Mouse (Mus musculus) heart, postnatal 10 days (tissue): ENCODE results near the gene Marc1. TPM values are rescaled to one million over a fixed set of nuclear protein-coding genes. Genes with fewer than 3 reads are reported as not detected.

Experiments
- DNase-seq, 2 experiments: peaks; one replicate each; pipeline ENCODE4 v3.0.0; 2021
- intact Hi-C: fragments of 180-260 bp; cut with DNase I; formaldehyde crosslinking; loops from one replicate; pipeline ENCODE4 v1.15.1; 2025
- total RNA-seq, 2 experiments: library from RNA; stranded (reverse); gene quantifications; 2 replicates each; pipeline ENCODE4 v1.2.3; 2021

The Marc1 gene
- not detected for total RNA-seq

- intact Hi-C loops, result no loop called here
- DNase-seq, result no peak
Measured at GRCm38 (mm10) chr1:184810780-184811575, at the start of gene Marc1. TSS of gene Marc1 (minus strand) at chr1:184811313.

- DNase-seq, result peak in 1 of 2 experiments; percentile 21
- intact Hi-C loops, result no loop called here
Measured at GRCm38 (mm10) chr1:184860276-184860675, 49.2 kb upstream of the Marc1 start.

- intact Hi-C loops, result no loop called here
- DNase-seq, result no peak
Measured at GRCm38 (mm10) chr1:184858253-184858652, 47.1 kb upstream of the Marc1 start.

- intact Hi-C loops, result no loop called here
- no peak for DNase-seq
Measured at GRCm38 (mm10) chr1:184857216-184857615, 46.1 kb upstream of the Marc1 start.

- peak in 1 of 2 experiments; percentile 27 for DNase-seq
- intact Hi-C loops, result loop anchor here (1.0 to 2.0 kb wide), 3 partner anchors 29 to 339 kb away; partner anchors contain the start of gene C130074G19Rik
Measured at GRCm38 (mm10) chr1:184853922-184854321, 42.8 kb upstream of the Marc1 start.

GRCm38 (mm10) chr1:184853339-184853738 lies 42.2 kb upstream of the Marc1 start:
- intact Hi-C loops, result loop anchor here (1.0 to 2.0 kb wide), 3 partner anchors 29 to 340 kb away; partner anchors contain the start of gene C130074G19Rik
- peak; percentile 85 to 88 for DNase-seq

- intact Hi-C loops, result loop anchor here (2.0 kb wide), 1 partner anchor 27 kb away; no protein-coding TSS in a partner anchor
Measured at GRCm38 (mm10) chr1:184851741-184852618, 40.9 kb upstream of the Marc1 start.

GRCm38 (mm10) chr1:184851166-184851565 lies 40.1 kb upstream of the Marc1 start:
- DNase-seq, result peak; percentile 14 to 33
- intact Hi-C loops, result no loop called here

More at GRCm38 (mm10) chr1:184851741-184852618, 40.9 kb upstream of the Marc1 start:
- DNase-seq, result peak; percentile 90 to 92

- DNase-seq, result no peak
- intact Hi-C loops, result no loop called here
Measured at GRCm38 (mm10) chr1:184846973-184847372, 35.9 kb upstream of the Marc1 start.

- intact Hi-C loops, result no loop called here
- no peak for DNase-seq
Measured at GRCm38 (mm10) chr1:184846092-184846750, 35.1 kb upstream of the Marc1 start, which contains the start of gene Marc2. TSS of gene Marc2 (minus strand) at chr1:184846451.

GRCm38 (mm10) chr1:184845111-184846071 lies 34.3 kb upstream of the Marc1 start:
- DNase-seq, result peak; percentile 95
- intact Hi-C loops, result loop anchor here (2.0 kb wide), 1 partner anchor 21 kb away; no protein-coding TSS in a partner anchor

- peak; percentile 60 to 71 for DNase-seq
- intact Hi-C loops, result loop anchor here (2.0 kb wide), 1 partner anchor 20 kb away; no protein-coding TSS in a partner anchor
Measured at GRCm38 (mm10) chr1:184844326-184845066, 33.4 kb upstream of the Marc1 start.

- intact Hi-C loops, result no loop called here
- DNase-seq, result no peak
Measured at GRCm38 (mm10) chr1:184837649-184838048, 26.5 kb upstream of the Marc1 start.

GRCm38 (mm10) chr1:184836350-184836749 lies 25.2 kb upstream of the Marc1 start:
- intact Hi-C loops, result no loop called here
- no peak for DNase-seq

GRCm38 (mm10) chr1:184833499-184833898 lies 22.4 kb upstream of the Marc1 start:
- no peak for DNase-seq
- intact Hi-C loops, result no loop called here

GRCm38 (mm10) chr1:184832211-184832610 lies 21.1 kb upstream of the Marc1 start:
- DNase-seq, result no peak
- intact Hi-C loops, result no loop called here

- intact Hi-C loops, result no loop called here
- no peak for DNase-seq
Measured at GRCm38 (mm10) chr1:184829897-184830296, 18.8 kb upstream of the Marc1 start.

GRCm38 (mm10) chr1:184827175-184827701 lies 16.1 kb upstream of the Marc1 start:
- no peak for DNase-seq
- intact Hi-C loops, result loop anchor here (2.0 kb wide), 1 partner anchor 366 kb away; no protein-coding TSS in a partner anchor
